Mouse (Mus musculus): ENCODE results near the gene Cep290.

DNA sequence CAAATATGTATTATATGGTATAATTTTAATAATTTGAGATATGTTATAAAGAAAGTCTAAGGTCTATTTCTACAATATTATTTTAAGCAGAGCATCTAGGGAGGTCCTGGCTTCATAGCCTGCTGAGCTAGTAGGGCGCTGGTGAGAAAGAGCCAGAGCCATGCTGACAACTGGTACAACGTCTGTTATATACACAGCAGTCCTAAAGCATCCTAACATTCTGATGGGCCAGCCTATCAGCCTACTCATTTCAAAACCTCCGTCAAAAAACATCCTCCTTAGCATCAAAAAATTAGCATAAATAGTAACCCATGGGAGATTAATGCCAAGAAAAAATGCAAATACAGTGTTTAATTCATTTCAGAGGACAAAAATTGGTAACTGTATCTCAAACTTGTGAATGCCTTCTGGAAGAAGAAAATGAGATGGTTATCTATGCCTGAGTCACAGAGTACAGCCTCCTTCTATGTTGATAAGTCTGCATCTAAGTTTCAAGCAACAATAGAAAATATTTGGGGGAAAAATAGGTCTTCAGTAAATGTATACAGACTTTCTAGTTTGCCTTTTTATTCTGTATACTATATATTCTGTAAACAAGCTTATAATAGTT is 69.3 kb downstream of the Cep290 start:
- TF ChIP-seq CTCF (IDR thresholded peaks at IDR 0.05) (no peak), POLR2A (IDR thresholded peaks at IDR 0.05; ENCODE audit: insufficient read depth, low read depth, low read length) (no peak)

All from heart, adult 2 months (tissue).